Mouse (Mus musculus) adrenal gland, adult 18-20 months (tissue): ENCODE results near the gene Dlgap1. TPM values are rescaled to one million over a fixed set of nuclear protein-coding genes. Genes with fewer than 3 reads are reported as not detected.

ENCODE experiments used
- DNase-seq, 2 experiments: peaks; one replicate each; pipeline ENCODE4 v3.0.0; 2021 to 2022; ENCODE audit warnings: low spot score in 2 of 2
- total RNA-seq, 2 experiments: library from RNA; stranded (reverse); gene quantifications; 1 replicate in 1 of 2; 2 replicates in 1 of 2; pipeline ENCODE4 v1.2.3; 2021

The Dlgap1 gene
- total RNA-seq, 2 experiments from 2014 or later = 21.6 to 40.4 TPM

- DNase-seq = no peak
These were observed 365.3 kb downstream of the Dlgap1 start for GRCm38 (mm10) chr17:70334171-70334570.

GRCm38 (mm10) chr17:70339821-70340220 lies 370.9 kb downstream of the Dlgap1 start:
- peak in 1 of 2 experiments; percentile 18 for DNase-seq

- DNase-seq = no peak
These were observed 372.4 kb downstream of the Dlgap1 start for GRCm38 (mm10) chr17:70341230-70341629.

GRCm38 (mm10) chr17:70341920-70342319 lies 373.0 kb downstream of the Dlgap1 start:
- peak in 1 of 2 experiments; percentile 5 for DNase-seq

GRCm38 (mm10) chr17:70347403-70347802 lies 378.5 kb downstream of the Dlgap1 start:
- DNase-seq = no peak

- no peak for DNase-seq
These were observed 394.7 kb downstream of the Dlgap1 start for GRCm38 (mm10) chr17:70363561-70363960.

- no peak for DNase-seq
These were observed 395.1 kb downstream of the Dlgap1 start for GRCm38 (mm10) chr17:70363971-70364370.

GRCm38 (mm10) chr17:70369124-70369523 lies 400.3 kb downstream of the Dlgap1 start:
- no peak for DNase-seq

- DNase-seq = peak in 1 of 2 experiments; percentile 12
These were observed 408.1 kb downstream of the Dlgap1 start for GRCm38 (mm10) chr17:70377020-70377419.

- no peak for DNase-seq
These were observed 419.6 kb downstream of the Dlgap1 start for GRCm38 (mm10) chr17:70388447-70388846.

GRCm38 (mm10) chr17:70397220-70397619 lies 428.3 kb downstream of the Dlgap1 start:
- DNase-seq = no peak

GRCm38 (mm10) chr17:70397708-70398107 lies 428.8 kb downstream of the Dlgap1 start:
- DNase-seq = no peak

- no peak for DNase-seq
These were observed 433.0 kb downstream of the Dlgap1 start for GRCm38 (mm10) chr17:70401909-70402308.

- DNase-seq = no peak
These were observed 434.9 kb downstream of the Dlgap1 start for GRCm38 (mm10) chr17:70403750-70404149.

GRCm38 (mm10) chr17:70414202-70414601 lies 445.3 kb downstream of the Dlgap1 start:
- no peak for DNase-seq

GRCm38 (mm10) chr17:70427866-70428265 lies 459.0 kb downstream of the Dlgap1 start:
- DNase-seq = no peak

GRCm38 (mm10) chr17:70429746-70430451 lies 461.0 kb downstream of the Dlgap1 start:
- DNase-seq = peak; percentile 65 to 67

- peak; percentile 31 to 49 for DNase-seq
These were observed 461.5 kb downstream of the Dlgap1 start for GRCm38 (mm10) chr17:70430452-70430787.

GRCm38 (mm10) chr17:70432834-70433233 lies 464.0 kb downstream of the Dlgap1 start:
- DNase-seq = no peak

- DNase-seq = no peak
These were observed 465.7 kb downstream of the Dlgap1 start for GRCm38 (mm10) chr17:70434549-70434948.

- no peak for DNase-seq
These were observed 466.7 kb downstream of the Dlgap1 start for GRCm38 (mm10) chr17:70435612-70436011.

- DNase-seq = no peak
These were observed 468.4 kb downstream of the Dlgap1 start for GRCm38 (mm10) chr17:70437229-70437628.

GRCm38 (mm10) chr17:70442976-70443375 lies 474.1 kb downstream of the Dlgap1 start:
- DNase-seq = no peak
